Mouse (Mus musculus): Measurements from ENCODE around the gene Evi5l.

Gene Evi5l

DNA sequence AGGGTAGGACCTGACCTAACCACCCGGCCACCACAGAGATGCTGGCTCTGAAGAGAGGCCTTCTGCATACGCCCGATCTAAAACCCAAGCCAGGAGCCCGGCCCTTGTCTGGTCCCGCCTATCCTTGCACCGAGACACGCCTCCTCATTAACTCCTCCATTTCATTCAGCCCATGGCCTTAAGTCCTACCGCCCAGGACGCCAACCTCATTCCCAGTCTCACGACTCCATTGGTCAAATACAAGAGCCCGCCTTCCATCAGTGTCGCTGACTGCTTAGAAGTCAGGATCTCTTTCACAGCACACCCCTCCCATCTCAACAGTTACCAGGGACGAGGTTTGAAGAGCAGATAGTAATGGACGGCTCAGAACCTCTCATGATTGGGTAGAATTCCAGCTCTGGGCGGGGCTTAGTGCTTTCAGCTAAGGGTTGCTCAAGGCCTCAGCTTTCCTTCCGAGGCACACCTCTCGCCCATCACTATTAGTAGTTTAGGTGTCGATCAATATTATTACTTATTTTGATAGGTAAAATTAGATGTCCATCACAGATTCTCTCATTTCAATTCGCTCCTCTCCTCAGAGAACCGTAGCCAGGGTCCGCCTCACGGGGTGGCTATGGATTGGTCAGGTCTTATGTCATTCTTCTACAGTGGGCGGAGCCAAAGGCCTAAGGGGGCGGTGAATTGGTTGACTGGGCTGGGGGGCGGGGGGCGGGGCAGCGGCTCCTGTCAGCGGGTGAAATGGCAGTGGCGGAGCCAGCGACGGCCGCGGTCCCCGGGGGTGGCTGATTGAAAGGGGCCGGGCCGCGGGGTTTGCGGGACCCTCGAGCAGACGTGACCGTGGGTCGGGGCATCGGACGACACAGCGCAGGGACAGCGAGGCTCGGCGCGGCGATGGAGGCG lies at the start of gene Evi5l:
Gene Evi5l (plus strand): TSS at position 716 of the 900 bp plus-strand sequence.
- peak; percentile 99 for DNase-seq (ENCODE audit: low read depth, low spot score)

DNA sequence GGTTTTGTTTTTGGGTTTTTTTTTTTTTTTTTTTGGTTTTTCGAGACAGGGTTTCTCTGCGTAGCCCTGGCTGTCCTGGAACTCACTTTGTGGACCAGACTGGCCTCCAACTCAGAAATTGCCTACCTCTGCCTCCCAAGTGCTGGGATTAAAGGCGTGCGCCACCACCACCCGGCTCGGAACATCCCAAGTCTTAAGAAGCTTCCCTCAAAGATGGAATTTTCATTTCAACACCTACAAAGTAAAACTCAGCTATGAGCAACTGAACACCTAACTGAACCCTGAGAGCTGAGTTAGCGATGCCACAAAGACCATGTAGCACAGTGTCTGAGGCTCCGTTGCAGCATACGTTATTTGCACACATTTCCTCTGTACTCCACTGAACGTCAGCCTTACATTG lies 32.6 kb upstream of the Evi5l start, which contains the start of gene Cd209g:
Gene Cd209g (plus strand): TSS at position 301 of the 400 bp plus-strand sequence.
- DNase-seq (ENCODE audit: low read depth, low spot score): no peak

DNA sequence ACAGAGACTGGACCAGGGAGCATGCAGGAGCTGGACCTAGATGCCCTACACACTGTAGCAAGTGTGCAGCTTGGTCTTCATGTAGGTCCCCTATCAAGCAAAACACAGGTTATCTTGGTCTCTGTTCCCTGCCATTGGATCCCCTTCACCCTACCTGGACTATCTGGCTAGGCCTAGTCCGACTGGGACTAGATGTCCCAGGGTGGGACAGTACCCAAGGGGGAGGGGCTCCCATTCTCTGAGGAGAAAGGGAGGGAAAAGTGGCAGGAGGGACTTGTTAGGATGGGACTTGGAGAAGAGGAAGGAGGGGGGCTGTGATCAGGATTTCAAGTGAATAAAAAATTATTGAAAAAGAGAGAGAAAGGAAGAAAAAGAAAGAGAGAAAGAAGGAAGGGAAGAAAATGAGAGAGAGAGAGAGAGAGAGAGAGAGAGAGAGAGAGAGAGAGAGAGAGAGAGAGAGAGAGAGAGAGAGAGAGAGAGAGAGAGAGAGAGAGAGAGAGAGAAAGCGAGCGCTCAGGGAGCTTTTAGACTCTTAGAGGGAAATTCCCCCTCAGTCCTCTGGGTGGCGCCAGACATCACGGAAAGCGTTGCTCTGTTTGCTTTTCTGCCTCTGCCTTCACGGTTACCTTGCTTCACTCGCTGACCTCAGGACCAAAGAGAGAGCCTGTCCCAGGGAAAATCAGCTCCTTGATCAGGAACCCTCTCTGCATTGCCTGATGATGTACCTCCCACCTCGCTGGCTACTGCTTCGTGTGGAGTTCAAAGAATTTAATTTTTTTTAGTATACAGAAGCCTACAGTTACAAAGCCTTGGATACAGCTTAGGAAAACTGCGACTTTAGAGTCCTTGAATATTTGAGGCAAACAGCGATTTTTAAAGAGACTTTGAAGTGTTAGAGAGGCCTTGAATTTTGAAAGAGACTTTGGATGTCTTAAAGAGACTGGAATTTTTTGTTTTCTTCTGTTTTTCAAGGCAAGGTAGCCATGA lies 26.4 kb upstream of the Evi5l start:
- DNase-seq (ENCODE audit: low read depth, low spot score): peak; percentile 79

DNA sequence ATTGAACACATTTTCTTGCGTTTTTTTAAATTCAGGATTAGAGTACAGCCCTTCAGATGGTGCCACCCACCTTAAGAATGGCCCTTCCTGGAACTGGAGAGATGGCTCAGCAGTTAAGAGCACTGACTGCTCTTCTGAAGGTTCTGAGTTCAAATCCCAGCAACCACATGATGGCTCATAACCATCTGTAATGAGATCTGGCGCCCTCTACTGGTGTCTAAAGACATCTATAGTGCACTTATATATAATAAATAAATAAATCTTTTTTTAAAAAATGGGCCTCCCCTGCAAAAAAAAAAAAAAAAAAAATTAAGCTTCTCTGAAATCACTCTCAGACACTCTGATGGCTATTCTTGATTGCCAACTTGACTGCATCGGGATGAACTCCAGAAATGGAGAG lies 24.6 kb upstream of the Evi5l start:
- peak; percentile 23 for DNase-seq (ENCODE audit: low read depth, low spot score)

DNA sequence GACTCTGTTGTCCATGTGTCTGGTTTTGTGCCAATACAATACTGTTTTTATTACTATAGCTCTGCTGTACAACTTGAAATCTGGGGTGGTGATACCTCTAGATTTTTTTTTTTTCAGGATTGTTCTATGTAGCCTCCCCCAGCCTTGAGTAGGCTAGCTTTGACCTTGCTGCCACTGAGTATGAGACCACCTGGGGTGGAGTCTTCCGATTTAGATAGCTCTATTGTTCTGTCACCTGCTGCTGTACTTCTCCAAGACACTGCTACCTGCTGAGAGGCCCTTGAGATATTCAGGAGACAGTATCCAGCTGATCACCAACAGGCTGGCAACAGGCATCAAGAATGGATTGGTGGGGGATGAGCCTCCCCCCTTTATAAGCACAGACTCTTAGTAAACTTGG lies 19.1 kb upstream of the Evi5l start:
- DNase-seq (ENCODE audit: low read depth, low spot score): peak; percentile 88

DNA sequence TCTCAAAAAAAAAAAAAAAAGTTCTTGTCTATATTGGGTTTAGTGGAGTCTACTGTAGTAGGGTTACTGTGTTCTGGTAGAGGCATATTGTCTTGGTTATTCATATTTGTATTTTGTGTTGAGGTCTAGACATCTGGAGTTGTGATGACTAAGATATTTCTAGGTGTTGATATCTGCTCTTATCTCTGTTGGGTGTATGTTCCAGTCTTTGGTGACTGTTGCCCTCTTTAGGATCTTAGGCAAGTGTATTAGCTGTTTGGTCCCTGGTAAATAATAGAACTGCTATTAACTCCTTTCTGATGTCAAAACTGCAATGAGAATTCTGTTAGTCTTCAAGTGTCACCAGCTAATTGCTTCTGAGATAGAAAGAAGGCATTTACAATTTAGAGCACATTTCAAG lies 11.5 kb upstream of the Evi5l start:
- DNase-seq (ENCODE audit: low read depth, low spot score): no peak

DNA sequence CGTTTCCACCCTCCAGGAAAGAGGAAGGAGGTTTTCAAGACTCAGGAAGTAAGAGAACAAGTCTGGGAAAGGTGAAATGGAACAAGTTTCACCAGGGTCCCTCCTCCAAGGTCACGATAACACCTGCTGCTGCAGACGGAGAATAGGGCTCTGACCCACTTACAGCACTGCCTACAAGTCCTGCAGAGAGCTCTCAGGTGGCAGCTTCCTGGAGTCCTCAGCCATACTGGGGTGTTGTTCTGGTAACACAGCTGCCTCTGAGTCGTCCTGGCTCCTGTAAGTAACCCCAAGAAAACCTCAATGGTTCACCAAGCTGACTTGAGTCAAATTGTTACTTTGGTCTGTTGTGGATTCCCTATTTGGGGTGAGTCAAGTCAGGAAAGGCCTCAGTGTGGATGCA lies 3.6 kb upstream of the Evi5l start:
- DNase-seq (ENCODE audit: low read depth, low spot score): peak; percentile 29

DNA sequence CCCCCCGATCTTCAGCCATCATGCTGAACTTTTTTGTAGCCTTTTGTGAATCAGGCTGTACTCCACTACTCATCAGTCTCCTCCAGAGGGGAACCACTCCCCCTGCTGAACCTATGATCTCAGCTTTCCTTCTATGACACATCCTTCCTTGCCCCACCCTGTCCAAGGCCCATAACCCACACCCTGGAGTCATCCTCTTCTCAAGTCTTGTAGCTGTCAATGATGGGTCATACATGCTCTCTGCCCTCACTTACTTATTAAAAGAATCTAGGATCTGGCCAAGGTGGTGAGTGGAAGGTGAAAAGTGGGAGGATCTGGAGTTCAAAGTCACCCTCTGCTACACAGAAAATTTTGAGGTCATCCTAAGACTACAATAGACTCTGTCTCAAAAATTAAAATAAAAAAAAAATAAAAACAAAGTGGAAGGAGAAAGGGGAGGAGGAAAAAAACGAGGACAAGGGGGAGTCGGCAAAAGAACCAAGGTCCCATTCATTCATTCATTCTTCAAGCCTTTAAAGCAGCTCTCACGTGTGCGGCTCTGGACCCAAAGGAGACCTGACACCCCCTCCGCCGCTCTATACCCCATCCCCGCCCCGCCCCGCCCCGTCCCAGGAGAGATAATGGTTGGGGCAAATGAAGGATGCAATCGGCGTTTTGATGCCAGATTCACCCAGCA lies 1.1 kb upstream of the Evi5l start:
- DNase-seq (ENCODE audit: low read depth, low spot score): peak; percentile 11

DNA sequence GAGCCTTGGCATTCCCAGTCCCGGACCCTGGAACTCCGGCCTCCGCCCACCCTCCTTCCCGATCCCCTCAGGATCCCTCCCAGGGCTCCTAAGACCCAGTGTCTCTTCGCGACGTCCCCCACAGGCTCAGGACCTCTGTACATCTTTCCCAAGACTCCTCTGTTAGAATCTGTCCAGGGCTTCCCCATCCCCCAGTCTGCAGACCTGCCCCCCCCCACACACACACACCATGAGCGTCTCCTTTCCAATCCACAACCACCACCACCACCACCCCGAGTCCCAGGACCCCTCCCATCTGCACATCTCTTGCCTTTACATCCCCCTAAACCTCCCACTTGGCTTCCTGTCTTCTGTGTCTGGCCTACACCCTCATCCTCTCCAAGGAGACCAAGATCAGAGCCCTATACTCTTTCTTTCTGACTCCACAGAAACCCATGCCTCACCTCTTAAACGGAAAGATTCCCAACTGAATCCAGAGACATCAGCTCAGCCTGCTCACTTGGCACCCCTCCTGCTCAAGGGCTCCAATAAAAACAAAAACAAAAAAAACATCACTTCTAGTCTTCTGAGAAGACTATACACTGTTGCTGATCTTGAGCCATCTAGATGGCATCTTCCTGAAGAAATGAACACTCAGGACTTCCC lies 636 bp downstream of the Evi5l start:
- DNase-seq (ENCODE audit: low read depth, low spot score): peak; percentile 13

DNA sequence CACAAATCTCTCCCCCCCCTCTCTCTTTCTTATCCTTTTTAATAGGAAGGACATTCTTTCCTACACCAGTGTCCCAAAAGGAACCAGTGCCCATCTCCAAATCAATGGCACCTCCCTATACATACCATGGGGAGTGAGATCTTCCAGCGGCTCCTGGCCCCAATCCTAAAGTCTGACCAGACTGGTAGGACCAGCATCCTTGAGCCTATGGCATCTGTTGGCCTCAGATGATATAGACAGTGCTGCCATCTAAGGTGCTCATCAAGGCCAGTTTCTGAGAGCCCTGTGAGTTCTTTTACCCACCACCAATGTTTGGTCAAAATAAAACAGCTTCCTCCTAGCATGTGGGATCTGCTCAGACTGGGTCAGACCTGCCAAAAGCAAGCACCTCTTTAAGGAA lies 1.6 kb downstream of the Evi5l start:
- no peak for DNase-seq (ENCODE audit: low read depth, low spot score)

DNA sequence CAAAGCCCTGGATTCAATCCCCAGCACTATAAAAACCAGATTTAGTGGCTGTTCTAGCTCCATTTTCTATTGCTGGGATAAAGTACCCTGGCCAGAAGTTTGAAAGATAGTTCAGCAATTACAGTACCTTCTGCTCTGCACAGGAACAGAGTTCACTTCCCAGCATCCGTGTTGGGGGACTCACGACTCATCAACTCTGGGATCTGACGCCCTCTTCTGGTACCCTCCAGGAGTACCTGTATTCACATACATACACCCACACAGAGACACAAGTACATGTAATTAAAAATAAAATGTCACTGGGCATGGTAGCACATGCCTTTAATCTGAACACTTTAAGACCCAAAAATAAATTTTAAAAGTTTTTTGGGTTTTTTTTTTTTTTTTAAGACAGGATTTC lies 6.1 kb downstream of the Evi5l start:
- DNase-seq (ENCODE audit: low read depth, low spot score): peak; percentile 55

DNA sequence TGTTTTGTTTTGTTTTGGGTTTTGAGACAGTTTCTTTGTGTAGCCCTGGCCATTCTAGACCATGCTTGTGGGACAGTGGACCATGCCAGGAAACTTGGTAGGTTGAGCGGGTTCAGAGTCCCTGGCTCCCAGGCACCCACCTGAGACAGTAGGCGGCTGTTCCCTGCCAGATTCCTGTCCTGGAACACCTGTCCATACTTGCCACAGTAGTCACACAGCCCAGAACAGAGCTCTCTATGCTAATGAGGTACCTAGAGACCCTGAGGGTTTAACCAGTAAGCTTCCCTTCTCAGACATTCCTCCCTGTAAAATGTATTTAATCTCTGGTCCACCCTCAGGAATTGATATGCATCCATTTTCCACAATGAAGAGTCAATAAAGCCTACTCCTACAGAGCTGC lies 7.7 kb downstream of the Evi5l start:
- DNase-seq (ENCODE audit: low read depth, low spot score): no peak

DNA sequence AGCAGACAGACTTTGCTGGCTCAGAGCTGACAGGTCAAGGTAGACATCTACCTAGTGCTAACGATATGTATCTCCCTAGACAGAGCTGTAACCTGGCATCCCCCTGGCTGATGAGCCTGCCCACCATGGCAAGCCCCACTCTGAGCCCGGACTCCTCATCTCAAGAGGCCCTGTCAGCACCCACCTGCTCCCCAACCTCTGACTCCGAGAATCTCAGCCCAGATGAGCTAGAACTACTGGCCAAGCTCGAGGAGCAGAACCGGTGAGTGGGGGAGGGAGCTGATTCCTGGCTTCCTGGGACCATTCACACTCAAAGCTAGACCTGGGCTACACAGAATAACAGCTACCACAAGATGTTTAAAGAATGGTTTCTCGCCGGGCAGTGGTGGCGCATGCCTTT lies 17.0 kb downstream of the Evi5l start:
- DNase-seq (ENCODE audit: low read depth, low spot score): no peak

DNA sequence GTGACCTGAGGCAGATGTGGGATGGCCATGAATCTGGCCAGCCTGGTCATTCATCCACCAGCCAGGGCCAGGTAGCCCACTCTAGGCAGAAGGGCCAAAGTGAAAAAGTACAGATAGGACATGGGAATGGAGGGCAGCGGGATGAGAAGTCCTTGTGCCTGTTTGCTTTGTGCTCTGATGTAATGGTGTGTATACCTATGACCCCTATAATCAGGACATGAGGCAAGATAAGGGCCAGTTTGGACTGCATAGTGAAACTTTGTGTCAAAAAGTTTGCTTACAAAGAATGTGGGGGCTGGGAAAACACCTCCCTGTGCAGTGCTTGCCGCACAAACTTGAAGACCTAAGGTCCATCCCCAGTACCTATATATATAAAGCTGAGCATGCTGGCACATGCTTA lies 19.8 kb downstream of the Evi5l start:
- no peak for DNase-seq (ENCODE audit: low read depth, low spot score)

DNA sequence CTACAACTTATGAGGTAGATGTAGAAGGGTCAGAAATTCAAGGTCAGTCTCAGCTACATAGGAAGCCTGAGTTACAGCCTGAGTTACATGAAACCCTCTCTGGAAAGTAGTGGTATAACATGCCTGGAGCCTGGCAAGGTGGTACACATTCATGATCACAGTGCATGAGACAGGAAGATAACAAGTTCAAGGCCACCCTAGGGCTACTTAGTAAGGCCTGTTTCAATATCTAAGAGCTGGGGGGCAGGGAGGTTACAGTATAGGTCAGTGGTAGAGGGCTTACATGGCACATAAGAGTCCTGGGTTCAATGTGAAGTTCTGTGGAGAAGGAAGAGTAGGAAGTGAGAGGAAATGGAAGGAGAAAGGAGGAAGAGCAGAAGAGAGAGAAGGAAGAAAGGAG lies 22.2 kb downstream of the Evi5l start:
- DNase-seq (ENCODE audit: low read depth, low spot score): no peak

DNA sequence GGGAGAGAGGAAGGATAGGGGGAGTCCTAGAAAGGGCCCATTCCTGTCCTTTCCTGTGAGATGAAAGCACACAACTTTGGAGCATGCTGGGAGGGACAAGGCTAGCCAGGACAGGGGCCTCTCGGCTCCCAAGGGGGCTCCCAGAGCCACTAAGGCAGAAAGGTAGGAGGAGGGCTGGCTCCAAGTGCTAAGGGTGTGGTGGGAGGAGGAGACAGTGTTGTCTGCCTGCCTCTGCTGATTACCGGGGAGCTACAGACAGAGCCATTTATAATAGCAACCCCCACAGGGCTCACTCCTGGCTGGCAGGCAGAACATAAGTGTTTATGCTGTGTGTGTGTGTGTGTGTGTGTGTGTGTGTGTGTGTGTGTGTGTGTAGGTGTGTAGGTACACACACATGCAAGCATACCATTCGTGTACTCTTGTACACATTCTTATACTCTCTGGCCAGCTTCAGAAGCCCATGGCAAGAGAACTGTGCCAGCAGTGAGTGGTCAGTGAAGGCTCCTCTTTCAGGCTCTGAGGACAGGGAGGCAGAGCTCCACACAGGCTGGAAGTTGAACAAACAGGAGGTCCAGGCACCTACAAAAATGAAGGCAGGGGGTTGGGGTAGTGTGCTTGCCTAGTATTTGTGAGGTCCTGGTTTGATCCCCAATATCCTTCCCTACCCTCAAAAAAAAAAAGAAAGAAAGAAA lies 22.8 kb downstream of the Evi5l start:
- DNase-seq (ENCODE audit: low read depth, low spot score): no peak

DNA sequence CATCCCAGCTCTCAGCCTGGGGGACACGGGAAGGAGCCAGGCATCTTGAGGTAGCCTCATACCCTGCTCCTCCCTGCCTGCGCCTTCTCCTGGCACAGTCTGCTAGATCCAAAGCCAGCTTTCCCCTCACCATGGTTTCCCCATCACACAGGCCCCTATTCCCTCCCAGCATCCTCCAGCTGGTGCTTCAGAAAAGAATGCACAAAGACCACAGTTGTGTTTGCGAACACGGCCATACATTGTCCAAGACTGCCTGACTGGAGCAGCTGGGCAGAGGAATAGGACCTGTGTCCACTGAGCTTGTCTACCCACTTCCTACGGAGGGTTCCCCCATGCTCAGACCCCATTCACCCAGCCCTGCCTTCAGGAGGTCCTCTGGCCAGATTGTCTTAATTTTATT lies 25.9 kb downstream of the Evi5l start:
- no peak for DNase-seq (ENCODE audit: low read depth, low spot score)

DNA sequence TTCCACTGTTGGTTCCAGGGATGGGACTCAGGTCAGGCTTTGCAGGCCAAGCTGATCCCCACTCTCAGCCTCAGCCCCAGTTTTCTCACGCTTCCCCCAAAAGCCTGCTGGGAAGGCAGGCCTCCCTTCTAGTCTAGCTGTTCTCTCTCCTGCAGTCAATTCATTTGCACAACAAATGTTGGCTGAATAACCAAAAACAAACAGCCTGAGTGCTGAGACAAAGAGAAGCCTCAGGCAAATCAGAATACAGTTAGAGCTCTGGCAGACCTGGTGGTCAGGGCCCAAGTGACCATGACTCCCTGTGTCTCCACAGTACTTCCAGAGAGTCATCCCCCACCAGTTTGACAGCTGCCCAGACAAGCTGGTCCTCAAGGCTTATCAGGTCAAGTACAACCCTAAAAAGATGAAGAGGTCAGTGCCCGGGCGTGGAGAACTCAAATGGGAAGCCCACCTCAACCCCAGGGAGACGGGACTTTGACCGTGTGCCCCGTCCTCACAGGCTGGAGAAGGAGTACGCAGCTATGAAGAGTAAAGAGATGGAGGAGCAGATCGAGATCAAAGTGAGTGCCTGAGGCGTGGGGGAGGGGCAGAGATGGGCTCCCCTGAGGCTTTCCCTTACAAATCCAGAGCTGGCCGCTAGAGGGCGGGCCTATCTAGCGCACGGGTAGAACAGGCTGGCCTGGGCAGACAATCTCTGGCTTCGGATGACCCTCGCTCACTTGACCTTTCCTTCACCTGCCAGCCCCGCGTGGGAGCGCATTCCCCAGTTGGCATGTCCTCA lies 26.6 kb downstream of the Evi5l start:
- peak; percentile 90 for DNase-seq (ENCODE audit: low read depth, low spot score)

DNA sequence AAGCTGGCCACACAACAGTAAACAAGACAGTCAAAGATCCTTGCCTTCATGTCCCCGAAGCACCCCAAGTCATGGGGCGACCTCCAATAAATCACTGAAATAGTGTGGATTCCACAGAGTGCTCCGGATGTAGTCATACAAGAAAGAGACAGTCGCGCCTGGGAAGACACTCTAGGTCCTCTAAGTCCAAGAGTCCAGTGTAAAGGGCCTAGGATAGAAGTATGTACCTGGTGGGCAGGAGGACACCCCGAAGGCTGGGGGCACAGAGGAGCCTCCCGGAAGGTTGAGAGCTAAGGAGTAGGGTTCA lies 27.2 kb downstream of the Evi5l start:
- no peak for DNase-seq (ENCODE audit: low read depth, low spot score)

DNA sequence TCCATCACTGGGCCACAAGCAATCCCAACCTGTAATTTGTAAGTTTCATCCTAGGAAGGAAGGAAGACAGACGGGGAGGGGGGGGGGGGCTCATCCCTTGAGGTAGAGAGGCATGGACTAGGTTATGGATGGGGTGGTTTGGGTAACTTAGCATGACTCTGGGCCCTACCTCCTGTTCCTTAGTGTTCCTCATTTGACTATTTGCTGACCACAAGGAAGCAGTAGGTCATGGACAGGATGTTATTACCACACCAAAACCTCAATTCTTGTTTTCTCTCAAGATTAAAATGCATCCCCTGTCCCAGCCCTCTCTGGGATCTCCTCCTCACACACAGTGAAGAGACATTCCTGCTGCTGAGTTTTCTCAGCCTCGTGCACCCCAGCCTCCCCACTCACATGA lies 35.0 kb downstream of the Evi5l start:
- no peak for DNase-seq (ENCODE audit: low read depth, low spot score)

Data from ZHBTc4 (cell line).